In genomic region chr14:121346053-121346452, GRCm38 (mm10) we compare ENCODE assay signal across 8 mouse cellular contexts. TPM values are rescaled to one million over a fixed set of nuclear protein-coding genes. Genes with fewer than 3 reads are reported as not detected.
DNase-seq lines count a peak whose midpoint lies in the region; ATAC-seq and TF ChIP-seq lines count a peak whose summit lies in the region.

No protein-coding gene starts in this region.

- TF ChIP-seq EP300 in heart, adult 2 months (IDR thresholded peaks at IDR 0.05; ENCODE audit: insufficient read depth, low read depth, low read length) = no peak

- DNase-seq in heart, adult 2 months = no peak
- DNase-seq in heart, postnatal 14 days = no peak
- peak; percentile 29 for DNase-seq in thymus, postnatal 0 days (ENCODE audit: low spot score)
- no peak for DNase-seq in thymus, postnatal 36 days
- DNase-seq in liver, embryonic 13.5 days = peak; percentile 40
- no peak for DNase-seq in left cerebral cortex, adult 11 months (ENCODE audit: low spot score)
- DNase-seq in urinary bladder, postnatal 10 days (ENCODE audit: low spot score) = no peak
- DNase-seq in adrenal gland, adult 18-20 months (ENCODE audit: low spot score in 2 of 2) = no peak

- intact Hi-C loops in heart, adult 2 months (cut with DNase I) = no loop called here
- intact Hi-C loops in heart, postnatal 14 days (cut with DNase I) = no loop called here

- no peak overlapping the region; the same call in 1 of the 2 replicates for H3K4me2 ChIP-seq in liver, embryonic 13.5 days

- WGBS in heart, adult 2 months = 83% methylated on average over 4 of the region's 4 CpGs
- 60% methylated on average over 4 of the region's 4 CpGs for WGBS in liver, embryonic 13.5 days (ENCODE audit: insufficient replicate concordance)

- H3K27me3 ChIP-seq in heart, adult 2 months (ENCODE audit: control insufficient read depth, insufficient read depth, low read length) = no peaks in the 10 kb centered on the region
- H3K27me3 ChIP-seq in liver, embryonic 13.5 days = no peaks in the 10 kb centered on the region

- H3K9ac ChIP-seq in heart, adult 2 months (ENCODE audit: low read depth, low read length) = no peak overlapping the region
- H3K9ac ChIP-seq in liver, embryonic 13.5 days = no peak overlapping the region

- peaks cover 14% of the 10 kb centered on the region for H3K79me2 ChIP-seq in heart, adult 2 months (replicated peaks; ENCODE audit: control insufficient read depth, insufficient read depth, low read length)

- TF ChIP-seq POLR2A in heart, adult 2 months (IDR thresholded peaks at IDR 0.05; ENCODE audit: insufficient read depth, low read depth, low read length) = no peak

- peak; percentile 71 for TF ChIP-seq CTCF in heart, adult 2 months (IDR thresholded peaks at IDR 0.05)

- no peak overlapping the region for H3K4me3 ChIP-seq in heart, adult 2 months
- no peak overlapping the region for H3K4me3 ChIP-seq in liver, embryonic 13.5 days (replicated peaks)

- no peak overlapping the region for H3K27ac ChIP-seq in heart, adult 2 months
- H3K27ac ChIP-seq in liver, embryonic 13.5 days = peak overlapping the region; percentile 29

- H3K9me3 ChIP-seq in liver, embryonic 13.5 days (replicated peaks) = no peaks in the 10 kb centered on the region

- peaks cover 6% of the 10 kb centered on the region for H3K36me3 ChIP-seq in heart, adult 2 months (ENCODE audit: control insufficient read depth, insufficient read depth, low read length)
- no peaks in the 10 kb centered on the region; the same call in 1 of the 2 replicates for H3K36me3 ChIP-seq in liver, embryonic 13.5 days

- H3K4me1 ChIP-seq in heart, adult 2 months (ENCODE audit: control insufficient read depth, insufficient read depth, low read length) = peaks cover 47% of the 10 kb centered on the region
- H3K4me1 ChIP-seq in liver, embryonic 13.5 days (replicated peaks) = peaks cover 95% of the 10 kb centered on the region

- ATAC-seq in liver, embryonic 13.5 days (ENCODE audit: low read depth) = peak; percentile 70

RNA-seq across cellular contexts. Expression of gene Stk24, which starts 33.8 kb away (rescaled TPM):
- 10 to 100 TPM; 70.2 to 75.6 TPM for total RNA-seq in heart, adult 2 months (2021)
- 21.4 and 38.8 TPM in 2 replicates for polyA plus RNA-seq in heart, adult 2 months (2012; rRNA removed)
- total RNA-seq in heart, postnatal 14 days (2021) = 10 to 100 TPM; 68.0 to 69.3 TPM
- polyA plus RNA-seq in thymus, postnatal 0 days (2015; fragmentation: Nextera tagmentation; extraction: Ambion mirVana) = 54.1 and 57.7 TPM in 2 replicates
- polyA plus RNA-seq in liver, embryonic 13.5 days (2015; fragmentation: Nextera tagmentation; extraction: Ambion mirVana) = 30.6 and 36.0 TPM in 2 replicates
- total RNA-seq in adrenal gland, adult 18-20 months (2021) = 100 to 1,000 TPM in 1 of 2 experiments, 10 to 100 TPM in 1; 82.2 to 121 TPM

Comparison
In these comparisons a context has a peak if more than half of its experiments do, and no peak if none do; other contexts are left out.
1. DNase-seq: peak in thymus, postnatal 0 days (single experiment) and liver, embryonic 13.5 days (single experiment); none in heart, adult 2 months (0 of 2), heart, postnatal 14 days (0 of 2), thymus, postnatal 36 days (0 of 2), left cerebral cortex, adult 11 months (single experiment), urinary bladder, postnatal 10 days (single experiment) and adrenal gland, adult 18-20 months (0 of 2).